Mouse (Mus musculus) left cerebral cortex, adult 9 months (tissue): Measurements from ENCODE around the gene Ucma.

Experiments
- DNase-seq, 2 experiments: peaks; one replicate each; pipeline ENCODE4 v3.0.0; 2022; ENCODE audit warnings: low spot score in 2 of 2

Ucma gene

DNA sequence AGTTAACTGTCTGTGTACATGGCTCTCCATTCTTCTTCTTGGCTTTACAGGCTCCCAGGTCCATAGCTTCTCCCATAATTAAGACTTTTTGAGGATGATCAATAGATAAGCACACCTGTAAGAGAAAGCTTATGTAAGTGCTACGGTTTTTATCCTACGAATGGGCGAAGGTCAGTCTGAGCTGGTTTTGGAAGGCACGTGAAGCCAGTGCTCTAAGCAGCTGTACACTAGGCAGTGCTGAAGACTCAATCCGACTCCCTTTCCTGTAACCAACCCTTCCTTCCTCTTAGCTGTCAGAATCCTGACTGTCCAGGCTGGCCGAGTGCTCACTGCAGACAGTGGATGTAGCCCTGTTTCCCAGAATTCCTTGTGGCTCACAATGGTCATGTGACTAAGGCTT, 25.3 kb downstream of the Ucma start:
- no peak for DNase-seq

- no peak for DNase-seq
These were observed 31.2 kb downstream of the Ucma start for GRCm38 (mm10) chr2:5007107-5007506.

DNA sequence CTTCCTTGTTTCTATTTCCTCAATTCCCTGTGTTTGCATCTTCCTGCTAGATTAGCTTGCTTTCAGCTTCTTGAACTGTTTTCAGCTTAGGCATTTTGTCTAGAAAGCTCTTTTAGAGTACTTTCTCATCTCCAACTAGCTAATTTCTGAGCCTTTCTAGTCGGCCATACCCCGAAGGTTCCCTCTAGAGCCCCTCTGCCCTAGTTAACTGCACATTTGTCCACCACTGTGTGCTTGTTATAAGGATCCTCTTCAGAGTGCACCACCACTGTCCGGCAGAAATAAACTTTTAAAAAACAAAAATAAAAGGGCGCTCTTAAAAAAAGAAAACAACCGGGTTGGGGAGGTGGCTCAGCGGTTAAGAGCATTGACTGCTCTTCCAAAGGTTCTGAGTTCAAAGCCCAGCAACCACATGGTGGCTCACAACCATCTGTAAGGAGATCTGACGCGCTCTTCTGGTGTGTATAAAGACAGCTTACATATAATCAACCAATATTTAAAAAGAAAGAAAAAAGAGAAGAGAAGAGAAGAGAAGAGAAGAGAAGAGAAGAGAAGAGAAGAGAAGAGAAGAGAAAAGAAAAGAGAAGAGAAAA, 36.1 kb downstream of the Ucma start:
- DNase-seq = no peak

DNA sequence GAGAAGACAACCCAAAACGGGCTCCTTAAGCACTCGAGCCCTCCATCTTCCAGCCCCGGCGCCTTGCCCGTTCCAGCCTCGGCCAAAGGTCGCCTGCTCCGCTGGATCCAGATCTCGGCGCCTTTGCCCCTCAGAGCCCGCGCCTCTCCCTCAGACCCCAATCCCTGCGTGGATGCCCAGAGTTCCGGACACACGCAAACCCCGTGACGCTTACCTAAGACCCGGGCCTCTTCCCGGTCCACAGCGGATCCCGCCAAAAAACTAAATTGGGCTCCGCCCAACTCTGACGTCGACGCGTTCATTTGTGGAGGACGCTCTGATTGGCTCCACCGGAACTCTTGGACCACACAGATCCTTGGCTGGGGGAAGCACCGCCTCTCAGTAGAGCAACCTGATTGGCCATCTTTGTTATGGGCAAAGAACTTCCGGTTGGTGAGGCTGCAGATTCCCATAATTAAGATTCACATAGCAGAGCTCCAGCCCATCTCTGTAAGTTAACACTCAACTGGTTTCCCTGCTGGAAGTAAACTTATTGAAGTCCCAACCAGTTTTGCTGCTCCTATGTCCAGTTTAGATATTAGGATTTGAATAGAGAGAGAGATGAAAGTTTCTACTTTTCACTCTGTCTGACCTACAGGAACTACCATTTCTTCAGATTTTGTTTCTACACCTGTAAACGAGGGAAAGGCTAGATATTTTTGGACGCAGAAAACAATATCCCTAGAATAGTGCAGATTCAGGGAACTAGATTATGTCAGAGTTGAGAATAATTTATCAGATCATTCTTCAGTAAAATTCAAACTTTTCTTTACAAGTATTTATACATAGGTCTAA, 36.8 kb downstream of the Ucma start, which contains the start of gene Mcm10:
Gene Mcm10, minus strand, starts transcription at position 301 of the 834 bp plus-strand sequence.
- peak; percentile 83 to 92 for DNase-seq

GRCm38 (mm10) chr2:5014616-5015015, 38.7 kb downstream of the Ucma start:
- no peak for DNase-seq

- DNase-seq = no peak
These were observed 39.6 kb downstream of the Ucma start for GRCm38 (mm10) chr2:5015527-5015926.

DNA sequence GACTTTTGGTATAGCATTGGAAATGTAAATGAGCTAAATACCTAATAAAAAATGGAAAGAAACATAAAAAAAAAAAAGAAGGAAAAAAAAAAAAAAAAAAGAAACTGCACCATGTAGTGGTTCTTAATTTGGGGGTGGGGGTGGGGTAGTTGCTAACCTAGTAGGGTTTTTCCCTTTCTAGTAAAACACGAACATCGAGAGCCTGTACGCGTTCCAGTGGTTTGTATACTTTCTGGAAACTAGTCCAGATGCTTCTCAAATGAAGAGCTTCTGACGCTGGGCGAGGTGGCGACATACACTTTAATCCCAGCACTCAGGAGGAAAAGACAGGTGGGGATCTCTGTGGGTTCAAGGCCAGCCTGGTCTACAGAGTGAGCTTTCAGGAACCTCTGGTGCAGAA, 41.0 kb downstream of the Ucma start:
- DNase-seq = no peak

- peak; percentile 44 to 68 for DNase-seq
These were observed 43.8 kb downstream of the Ucma start for GRCm38 (mm10) chr2:5019708-5020107.

GRCm38 (mm10) chr2:5023275-5023674, 47.4 kb downstream of the Ucma start:
- DNase-seq = no peak

GRCm38 (mm10) chr2:5023699-5024399, 47.9 kb downstream of the Ucma start:
- DNase-seq = no peak

DNA sequence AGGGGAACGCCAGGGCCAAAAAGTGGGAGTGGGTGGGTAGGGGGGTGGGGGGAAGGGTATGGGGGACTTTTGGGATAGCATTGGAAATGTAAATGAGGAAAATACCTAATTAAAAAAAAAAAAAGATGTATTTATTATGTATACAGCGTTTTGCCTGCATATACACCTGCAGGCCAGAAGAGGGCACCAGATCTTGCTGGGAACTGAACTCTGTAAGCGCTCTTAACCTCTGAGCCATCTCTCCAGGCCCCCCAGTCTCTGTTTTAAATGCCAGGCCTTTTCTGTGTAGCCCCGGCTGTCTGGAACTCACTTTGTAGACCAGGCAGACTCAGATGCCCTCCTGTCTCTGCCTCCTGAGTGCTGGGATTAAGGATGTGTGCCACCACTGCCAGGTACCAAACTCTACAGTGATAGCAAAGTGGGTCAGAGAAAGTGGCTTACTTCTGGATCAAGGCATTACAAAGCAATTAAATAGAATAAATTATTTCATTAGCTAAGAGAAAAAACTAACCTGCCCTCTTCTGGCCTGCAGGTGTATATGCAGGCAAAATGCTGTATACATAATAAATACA, 49.3 kb downstream of the Ucma start:
- DNase-seq = no peak

DNA sequence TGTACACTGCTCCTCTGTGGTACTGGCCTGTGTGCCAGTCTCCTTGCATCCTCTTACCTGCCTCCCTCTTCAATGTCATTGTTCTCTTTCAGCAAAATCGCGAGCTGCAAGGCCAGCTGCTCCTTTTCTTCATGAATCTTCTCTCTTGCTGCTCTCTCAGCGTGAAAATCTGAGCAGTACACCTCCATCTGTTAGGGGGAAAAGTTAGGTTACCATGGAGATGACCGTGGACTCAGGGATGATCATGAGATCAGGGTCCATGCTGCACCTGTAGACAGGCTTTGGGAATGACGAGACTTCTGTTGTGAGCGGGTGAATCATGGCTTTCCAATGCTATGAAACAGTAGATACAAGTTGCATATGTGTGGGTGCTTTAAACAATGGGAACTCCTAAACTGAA, 51.1 kb downstream of the Ucma start:
- DNase-seq = no peak

DNA sequence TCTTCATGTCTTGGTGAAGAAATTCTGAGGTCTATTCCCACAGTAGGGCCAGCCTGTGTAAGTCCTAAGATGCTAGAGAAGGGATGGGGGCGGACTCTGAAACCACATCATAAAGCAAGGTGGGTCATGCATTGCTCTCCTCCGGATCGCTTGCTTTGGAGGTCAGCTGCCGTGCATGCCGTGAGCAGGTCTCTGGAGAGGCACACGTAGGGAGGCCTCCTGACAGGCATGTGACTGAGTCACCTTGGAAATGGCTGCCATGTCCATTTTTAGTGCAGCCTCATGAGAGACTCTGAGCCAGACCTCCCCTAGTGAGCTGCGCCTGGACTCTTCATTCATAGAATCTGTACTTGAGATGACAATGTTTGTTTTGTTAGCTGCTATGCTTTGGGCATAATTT, 52.1 kb downstream of the Ucma start:
- no peak for DNase-seq

GRCm38 (mm10) chr2:5029808-5030207, 53.9 kb downstream of the Ucma start:
- DNase-seq = no peak

DNA sequence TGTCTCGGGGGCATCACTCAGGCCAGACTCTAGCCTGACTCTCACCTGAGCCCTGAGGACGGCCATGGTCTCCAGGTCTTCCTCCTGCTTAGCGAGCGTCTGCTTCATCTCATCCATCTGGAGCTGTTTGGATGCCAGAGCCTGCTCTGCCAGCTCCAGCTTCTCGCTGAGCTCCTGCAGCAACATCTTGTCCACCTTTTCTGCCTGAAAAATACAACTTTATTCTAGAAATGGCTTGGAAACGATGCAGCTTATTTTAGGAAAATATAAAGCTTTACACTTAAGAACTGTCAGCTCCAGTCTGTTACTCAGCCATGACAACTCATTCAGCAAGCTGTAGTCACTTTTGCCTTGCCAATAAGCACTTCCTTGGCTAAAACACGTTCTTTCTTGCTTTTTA, 55.3 kb downstream of the Ucma start:
- DNase-seq = peak; percentile 16 to 40

DNA sequence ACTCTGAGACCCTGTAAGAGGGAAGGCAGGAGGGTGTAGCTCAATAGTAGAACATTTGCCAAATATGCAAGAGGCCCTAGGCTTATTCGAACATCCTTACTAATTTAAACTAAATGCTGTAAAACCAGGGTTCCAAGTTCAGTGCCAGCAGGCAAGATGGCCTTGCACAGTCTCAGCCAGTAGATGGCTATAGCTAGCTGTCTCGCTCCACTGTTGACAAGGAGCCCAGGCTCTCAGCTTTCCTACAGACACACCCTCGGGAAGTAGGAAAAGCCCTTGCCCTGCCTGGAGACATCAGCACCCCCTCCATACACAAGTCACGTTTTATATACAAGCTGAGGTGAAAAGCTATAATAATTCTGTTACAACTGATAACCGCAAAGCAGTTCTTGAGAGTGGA, 56.7 kb downstream of the Ucma start:
- DNase-seq = no peak

DNA sequence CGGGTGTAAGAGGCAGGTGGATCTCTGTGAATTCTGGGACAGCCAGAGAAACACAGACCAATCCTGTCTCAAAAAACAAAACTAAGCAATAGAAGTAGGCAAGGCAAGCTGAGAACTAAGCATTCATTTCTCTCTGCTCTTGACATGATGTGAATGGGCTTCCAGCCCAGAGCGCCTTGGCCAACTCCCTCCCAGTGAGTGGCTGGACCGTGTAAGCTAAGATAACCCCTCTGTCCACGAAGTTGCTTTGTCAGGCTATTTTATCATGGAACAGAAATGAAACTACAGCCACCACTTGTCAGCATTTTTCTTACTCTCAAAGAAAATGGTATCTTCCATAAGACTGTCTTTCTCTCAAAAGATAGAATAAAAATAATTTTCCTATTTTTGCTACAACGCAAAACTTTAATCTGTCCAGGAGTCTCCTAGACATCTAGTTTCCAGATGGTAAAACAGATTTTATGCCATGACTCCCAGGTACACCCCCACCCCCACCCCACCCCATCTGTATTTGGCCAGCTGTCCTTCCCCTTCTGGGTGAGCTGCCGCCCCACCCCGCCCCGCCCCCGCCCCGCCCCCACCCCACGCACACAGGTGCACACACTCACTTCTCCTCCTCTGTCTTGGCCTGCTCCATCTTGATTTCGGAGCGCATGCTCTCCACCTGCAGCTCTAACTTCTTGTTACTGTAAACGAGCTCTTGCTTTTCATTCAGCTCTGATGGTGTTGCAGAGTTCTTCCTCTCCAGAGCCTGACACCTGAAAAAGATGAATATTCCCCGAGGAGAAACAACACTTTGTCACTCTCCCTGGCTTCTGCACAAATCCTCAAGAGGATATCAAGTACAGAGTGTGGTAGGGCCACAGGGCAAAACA, 57.9 kb downstream of the Ucma start:
- DNase-seq = no peak

DNA sequence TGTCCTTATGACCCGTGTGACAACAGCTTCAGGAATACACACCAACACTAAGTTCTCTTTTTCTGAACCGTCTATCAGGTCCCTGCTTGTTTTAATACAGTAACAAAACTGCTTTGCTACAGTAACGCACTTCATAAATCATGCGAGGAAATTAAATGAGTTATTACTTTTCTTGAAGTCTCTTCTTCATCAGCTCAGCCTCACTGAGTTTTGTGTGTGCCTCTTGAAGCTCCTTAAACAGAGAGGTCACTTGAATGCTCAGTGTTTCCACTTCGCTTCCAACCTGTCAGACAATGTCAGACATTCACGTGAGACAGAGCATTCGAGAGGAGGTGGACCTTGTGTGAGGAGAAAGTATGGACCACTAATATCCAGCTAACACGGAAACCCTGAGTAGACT, 58.9 kb downstream of the Ucma start:
- DNase-seq = no peak

DNA sequence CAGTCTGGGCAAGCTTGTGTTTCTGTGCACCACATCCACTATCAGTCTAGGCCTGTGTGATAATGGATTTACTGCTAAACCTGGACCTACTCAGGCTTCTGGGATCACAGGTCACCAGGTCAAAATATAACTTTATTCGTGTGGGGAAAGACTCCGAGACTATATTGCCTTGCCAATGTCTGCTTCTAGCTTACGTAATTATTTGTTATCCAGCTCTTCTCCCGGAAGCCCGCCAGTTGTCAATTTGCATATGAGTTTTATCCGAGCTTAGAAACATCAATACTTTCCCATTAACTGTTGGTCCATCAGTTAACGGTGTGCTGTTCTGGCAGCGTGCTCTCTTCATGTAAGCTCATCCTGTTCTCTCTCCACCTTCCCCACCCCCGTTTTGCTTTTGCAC, 59.3 kb downstream of the Ucma start:
- DNase-seq = no peak
